Mouse (Mus musculus) cerebellum, adult 9-10 months (tissue): ENCODE measurements around the gene Boc.
A peak's percentile ranks its signal among the peaks of the same experiment; 100 is the strongest.

ENCODE experiments used
- DNase-seq: peaks from one replicate; pipeline ENCODE4 v3.0.0; 2022

The Boc gene

DNA sequence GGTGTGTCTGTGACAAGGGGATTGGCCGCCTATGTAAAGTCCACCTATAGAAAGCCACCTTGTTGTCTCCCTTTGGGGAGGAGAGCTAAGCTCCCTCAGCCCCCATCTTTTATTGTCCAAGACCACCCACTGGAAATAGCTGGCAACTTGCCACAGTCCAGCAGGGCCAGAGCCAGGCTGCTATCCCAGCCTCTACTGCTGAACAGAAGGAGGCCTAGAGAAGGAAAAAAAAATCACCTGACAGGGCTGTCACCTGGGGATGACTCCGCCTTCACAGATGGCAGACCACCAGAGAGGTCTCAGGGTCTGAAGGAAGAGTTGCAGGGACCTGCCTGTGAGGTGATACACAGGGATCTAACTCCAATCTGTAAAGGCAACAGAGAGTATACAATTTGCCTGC, 6.7 kb downstream of the Boc start:
- peak; percentile 85 for DNase-seq

GRCm38 (mm10) chr16:44551491-44551890, 7.2 kb downstream of the Boc start:
- no peak for DNase-seq

DNA sequence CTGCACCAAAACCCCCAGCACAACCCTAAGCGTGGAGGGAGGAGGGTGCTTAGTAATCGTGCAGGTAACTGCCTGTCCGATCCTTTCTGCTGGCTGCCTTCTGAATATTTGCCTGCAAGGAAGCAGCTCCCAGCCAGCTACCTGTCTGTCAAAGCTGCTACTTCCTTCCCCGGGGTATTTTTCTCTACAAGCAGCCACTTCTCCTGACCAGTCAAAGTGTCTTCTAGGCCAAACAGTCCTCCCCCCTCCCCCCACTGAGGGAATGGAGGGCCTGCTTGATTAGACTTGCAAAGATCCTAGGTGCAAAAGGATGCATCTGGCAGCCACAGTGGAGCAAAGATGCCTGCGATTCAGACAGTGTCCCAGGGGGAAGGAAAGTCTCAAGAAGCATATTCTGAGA, 7.9 kb downstream of the Boc start:
- no peak for DNase-seq

DNA sequence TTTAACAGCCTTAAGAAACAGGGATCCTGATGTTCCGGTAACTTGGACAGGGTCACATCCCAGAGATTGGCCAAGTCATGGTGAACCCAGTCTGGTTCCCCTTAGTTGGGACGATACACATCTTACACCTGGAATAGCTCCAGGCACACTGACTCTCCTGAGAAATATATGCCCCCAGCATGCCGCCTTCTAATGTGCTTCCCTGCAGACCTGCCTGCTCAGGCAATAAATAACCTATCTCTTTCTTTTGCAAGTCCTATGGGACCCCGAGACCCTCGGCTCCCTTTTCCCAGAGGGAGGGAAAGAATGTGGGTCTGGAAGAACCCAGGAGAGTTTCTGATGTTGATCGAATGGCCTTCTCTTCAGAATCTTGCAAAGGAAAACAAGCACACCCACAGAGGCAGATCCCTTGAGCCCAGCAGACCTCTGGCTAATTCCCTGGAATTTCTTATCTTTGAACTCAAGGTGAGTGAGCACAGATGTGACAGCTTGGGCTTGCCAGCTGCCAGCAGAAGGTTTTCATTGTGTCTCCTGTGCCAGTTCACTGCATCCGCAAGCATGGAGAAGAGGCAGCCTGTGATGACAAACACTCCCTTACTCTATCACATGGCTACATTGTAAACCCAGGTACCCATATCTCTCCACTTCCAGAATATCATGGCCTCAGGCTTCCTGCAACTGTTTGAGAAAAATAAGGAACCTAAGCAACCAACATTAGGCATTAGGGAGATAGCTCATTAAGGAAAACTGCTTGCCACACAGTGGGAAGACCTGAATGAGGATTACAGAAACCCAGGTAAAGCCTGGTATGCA, 8.6 kb downstream of the Boc start:
- DNase-seq, result no peak

- no peak for DNase-seq
Measured at GRCm38 (mm10) chr16:44549381-44549780, 9.3 kb downstream of the Boc start.

GRCm38 (mm10) chr16:44547976-44548375, 10.7 kb downstream of the Boc start:
- no peak for DNase-seq

GRCm38 (mm10) chr16:44546831-44547230, 11.9 kb downstream of the Boc start:
- no peak for DNase-seq

- no peak for DNase-seq
Measured at GRCm38 (mm10) chr16:44545939-44546338, 12.8 kb downstream of the Boc start.

DNA sequence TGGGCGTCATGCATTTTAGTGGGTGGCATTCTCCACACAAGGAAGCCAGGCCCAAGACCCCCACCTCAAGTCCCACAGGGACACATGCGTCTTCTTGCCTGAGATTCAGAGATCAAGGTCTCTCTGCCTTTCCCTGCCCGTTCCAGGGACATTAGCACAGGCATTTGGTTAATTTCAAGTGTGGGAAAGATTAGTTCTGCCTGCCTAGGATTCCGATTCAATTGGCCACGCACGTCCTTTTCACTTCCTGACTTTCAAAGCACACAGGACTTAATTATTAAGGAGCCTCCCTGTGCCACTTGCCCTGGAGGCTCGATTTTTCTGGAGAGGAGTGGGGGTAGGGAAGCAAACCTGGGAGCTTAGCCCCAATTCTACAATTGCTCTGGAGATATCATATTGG, 13.5 kb downstream of the Boc start:
- DNase-seq, result no peak

GRCm38 (mm10) chr16:44543098-44543497, 15.6 kb downstream of the Boc start:
- peak; percentile 72 for DNase-seq

DNA sequence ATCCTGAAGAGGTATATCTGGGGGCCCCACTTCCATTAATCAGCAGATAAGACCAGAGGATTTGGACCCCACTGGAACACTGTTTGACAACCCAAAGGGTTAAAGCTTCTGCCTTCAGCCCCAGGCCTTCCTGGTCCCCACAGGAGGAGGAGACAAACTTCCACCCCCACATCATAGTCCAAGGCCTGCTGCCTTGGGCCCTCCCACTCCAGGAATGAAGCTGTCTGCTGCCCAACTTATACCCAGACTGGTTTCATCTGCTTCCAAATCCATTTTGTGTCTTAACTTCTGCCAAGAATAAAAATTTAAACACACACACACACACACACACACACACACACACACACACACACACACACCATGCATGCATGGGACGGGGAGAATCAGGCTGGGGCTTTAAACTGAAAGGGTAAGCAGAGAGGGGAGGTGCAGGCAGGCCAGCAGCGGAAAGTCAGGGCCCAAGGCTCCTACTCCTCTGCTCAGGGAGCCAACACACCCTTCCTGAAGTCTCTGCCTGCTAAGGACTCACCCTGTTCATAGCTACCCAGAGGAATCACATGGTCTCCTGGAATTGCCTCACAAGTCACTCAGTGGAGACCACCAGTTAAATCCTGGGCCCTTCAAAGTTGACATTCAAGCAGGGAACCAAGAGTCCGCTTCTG, 16.5 kb downstream of the Boc start:
- peak; percentile 34 for DNase-seq

DNA sequence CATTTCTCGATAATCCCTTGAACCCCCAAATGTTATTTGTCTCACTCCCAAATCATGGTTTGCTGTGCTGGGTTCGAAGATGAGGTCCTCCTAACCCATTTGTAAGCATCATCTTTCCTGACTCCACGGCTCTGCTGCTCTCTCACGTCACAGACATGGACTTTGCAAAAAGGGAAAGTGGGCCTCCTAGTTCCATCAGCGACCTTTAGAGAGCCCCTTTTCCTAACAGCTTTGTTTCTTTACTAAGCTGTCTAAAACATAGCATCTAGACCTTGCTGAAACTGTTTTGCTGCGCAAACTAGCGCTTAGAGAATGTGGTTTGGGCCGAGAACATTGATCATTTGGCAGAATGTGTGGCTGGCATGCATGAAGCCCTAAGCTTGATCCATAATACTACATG, 19.1 kb downstream of the Boc start:
- DNase-seq, result peak; percentile 39

DNA sequence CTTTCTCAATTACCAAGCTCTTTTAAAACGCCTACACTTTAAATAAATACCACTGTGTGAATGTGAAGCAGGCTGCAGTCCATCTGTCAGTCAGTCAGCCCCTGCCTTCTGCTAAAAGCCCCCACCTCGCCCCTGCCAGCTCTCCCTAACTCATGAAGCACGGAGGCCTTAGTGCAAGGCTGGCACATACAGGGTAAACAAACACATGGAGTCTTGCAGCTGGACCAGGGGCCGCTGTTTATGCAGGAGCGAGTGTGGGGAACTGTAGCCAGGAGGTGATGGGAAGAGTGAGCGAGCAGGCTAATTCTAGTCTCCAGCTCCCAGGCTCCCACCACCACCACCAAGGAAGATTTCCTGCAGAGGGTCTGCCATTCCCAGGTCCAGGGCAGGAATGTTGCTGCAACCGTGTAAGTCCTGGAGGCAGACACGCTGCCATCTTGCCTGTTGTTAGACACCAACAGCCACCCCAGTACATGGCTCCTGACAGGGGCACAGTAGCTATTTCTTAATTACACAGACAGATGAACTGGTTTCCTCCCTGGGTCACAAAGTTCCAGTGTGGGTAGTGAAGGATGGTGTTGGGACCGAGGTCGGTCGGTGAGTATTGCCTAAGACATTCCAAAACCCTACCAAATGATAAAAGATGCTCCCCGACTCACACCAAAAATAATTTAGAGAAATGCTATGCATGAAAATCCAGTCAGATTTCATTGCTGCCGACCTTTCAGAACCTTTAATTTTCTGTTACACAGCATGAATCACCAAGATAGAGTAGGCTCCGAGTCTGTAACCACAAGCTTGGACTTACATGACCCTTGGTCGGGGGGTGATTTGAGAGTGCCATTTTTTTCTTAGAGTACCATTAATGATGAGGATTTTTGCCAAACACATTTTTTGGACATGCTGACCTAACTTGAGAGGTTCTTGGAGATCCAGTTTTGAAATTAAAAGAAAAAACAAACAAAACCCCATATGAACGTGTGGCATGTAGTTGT, 20.0 kb downstream of the Boc start:
- peak; percentile 42 for DNase-seq

DNA sequence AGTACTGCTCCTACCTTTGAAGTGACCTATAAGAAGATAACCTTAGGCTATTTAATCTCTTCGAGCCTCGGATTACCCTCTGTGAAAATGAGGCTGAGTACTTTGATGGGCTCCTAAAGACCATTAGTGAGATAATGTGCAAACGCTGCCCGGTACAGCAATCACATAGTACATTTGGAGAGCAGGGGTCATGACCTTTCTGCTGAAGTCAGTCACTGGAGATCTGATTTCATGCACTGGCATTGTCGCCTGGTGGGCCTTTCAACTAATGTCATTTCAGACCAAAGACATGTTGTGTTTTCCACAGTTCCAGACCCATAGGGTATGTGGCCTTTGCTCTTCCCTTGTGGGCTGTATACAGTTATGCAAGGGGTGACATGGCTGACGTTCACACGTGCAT, 24.6 kb downstream of the Boc start:
- DNase-seq, result no peak

- DNase-seq, result no peak
Measured at GRCm38 (mm10) chr16:44533522-44533921, 25.2 kb downstream of the Boc start.

- DNase-seq, result no peak
Measured at GRCm38 (mm10) chr16:44532851-44533250, 25.8 kb downstream of the Boc start.

GRCm38 (mm10) chr16:44531239-44531797, 27.4 kb downstream of the Boc start:
- no peak for DNase-seq

DNA sequence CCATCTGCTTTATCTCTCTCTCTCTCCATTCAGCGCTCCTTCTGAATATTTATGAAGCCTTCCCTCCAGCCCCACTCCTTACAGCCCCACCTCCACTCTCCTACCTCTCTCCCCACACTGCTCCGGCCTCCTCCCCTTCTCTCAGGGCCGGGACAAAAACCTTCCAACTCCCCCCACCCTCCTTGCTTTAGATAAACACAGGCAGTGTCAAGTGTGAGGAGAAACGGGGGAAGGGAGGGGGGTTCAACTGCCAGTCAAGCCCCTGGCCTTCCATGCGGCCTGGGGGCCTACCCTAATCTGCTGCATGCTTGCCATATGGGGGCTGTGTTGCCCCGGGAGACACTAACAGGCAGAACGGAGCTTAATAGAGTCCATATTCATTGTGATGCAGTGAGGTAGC, 27.9 kb downstream of the Boc start:
- DNase-seq, result no peak

DNA sequence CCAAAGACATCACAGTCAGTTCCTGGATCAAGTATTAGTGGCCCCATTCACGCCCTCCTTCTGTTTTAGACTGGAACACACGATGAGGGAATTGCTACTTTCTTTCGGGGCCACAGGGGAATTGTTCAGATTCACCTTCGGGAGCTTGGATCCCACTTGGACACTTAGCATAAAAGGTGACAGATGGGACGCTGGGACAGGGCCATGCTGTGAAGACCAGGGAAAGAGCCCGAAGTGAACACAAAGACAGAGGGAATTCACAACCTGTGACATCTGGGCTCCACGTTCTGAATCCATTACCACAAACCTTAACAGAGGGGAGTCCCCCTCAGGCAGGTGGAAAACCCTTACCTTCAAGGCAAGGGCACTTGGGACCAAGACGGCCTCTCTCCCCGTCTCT, 28.5 kb downstream of the Boc start:
- no peak for DNase-seq

GRCm38 (mm10) chr16:44529691-44530090, 29.0 kb downstream of the Boc start:
- no peak for DNase-seq

GRCm38 (mm10) chr16:44528955-44529354, 29.7 kb downstream of the Boc start:
- no peak for DNase-seq

- DNase-seq, result no peak
Measured at GRCm38 (mm10) chr16:44527218-44527905, 31.3 kb downstream of the Boc start.
